Mouse (Mus musculus): ENCODE measurements at regions not wholly inside any gene's neighbourhood (a gene's known extent, or its start where the extent isn't known, plus 50 kb on each side); places are given as distances from the start of the nearest gene placed in this dataset.

DNA sequence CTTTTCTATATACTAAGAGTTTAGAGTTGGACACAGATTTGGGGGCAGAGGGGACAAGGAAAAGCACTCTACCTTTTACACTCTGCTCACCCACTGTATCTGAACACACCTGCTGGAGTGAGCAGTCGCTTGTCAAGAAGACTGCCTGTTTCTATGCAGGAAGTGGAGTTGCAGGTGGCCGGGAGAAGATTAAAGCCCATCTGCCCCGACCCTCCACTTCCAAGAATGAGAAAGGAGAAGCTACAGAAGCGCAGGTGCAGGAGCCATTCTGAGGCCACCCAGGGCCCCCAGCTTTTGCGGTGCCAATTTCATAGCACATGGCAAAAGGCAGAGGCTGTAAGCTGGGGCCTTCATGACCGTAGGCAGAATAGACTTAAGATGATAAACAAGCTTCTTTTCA is 108.4 kb upstream of the Atp6ap2 start:
- no peak overlapping the region for H3K4me2 ChIP-seq (ENCODE audit: low read depth, low read length)
- no peak overlapping the region for H3K9ac ChIP-seq (replicated peaks; ENCODE audit: low read depth, low read length)
- no peaks in the 10 kb centered on the region; the same call in 1 of the 2 replicates for H3K9me3 ChIP-seq (replicated peaks; ENCODE audit: control insufficient read depth, low read length)
- no peaks in the 10 kb centered on the region for H3K4me1 ChIP-seq (ENCODE audit: control insufficient read depth, insufficient read depth)
- DNase-seq (ENCODE audit: low spot score) (no peak), ATAC-seq (ENCODE audit: insufficient read depth, low read depth) (no peak)
- no peaks in the 10 kb centered on the region for H3K36me3 ChIP-seq (replicated peaks; ENCODE audit: control insufficient read depth, insufficient read depth, low read length)
- no peak for TF ChIP-seq EP300 (IDR thresholded peaks at IDR 0.05; ENCODE audit: low read depth)
- TF ChIP-seq CTCF (IDR thresholded peaks at IDR 0.05; ENCODE audit: low read depth): no peak
- 72% methylated on average over 6 of the region's 6 CpGs for WGBS
- no peak overlapping the region for H3K4me3 ChIP-seq (ENCODE audit: low read depth, low read length)
- H3K27ac ChIP-seq (ENCODE audit: low read depth): no peak overlapping the region
- no peaks in the 10 kb centered on the region for H3K27me3 ChIP-seq (ENCODE audit: control insufficient read depth, insufficient read depth, low read length)

DNA sequence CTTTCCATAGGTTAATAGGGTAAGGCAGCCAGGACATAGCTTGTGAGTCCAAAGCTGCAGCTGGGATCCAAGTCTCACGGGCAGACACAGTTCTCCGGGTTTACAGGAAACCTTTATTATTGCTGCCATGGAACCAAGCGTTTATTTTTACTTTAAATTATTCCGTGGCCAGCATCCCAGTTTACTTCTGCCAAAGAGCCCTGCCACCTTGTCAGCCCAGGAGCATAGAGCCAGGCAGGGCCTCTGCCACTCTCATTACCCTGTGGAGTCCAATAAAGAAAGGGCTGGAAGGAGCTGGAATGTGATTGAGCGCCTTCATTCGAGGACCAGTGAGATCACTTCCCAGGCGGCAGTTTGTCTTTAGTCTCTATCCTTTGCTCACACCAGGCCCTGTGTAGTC is 96.6 kb upstream of the Atp6ap2 start:
- TF ChIP-seq EP300 (IDR thresholded peaks at IDR 0.05; ENCODE audit: low read depth) (no peak), CTCF (IDR thresholded peaks at IDR 0.05; ENCODE audit: low read depth) (no peak)
- Histone ChIP-seq H3K9ac (replicated peaks; ENCODE audit: low read depth, low read length) (no peak overlapping the region), H3K4me2 (ENCODE audit: low read depth, low read length) (no peak overlapping the region), H3K36me3 (replicated peaks; ENCODE audit: control insufficient read depth, insufficient read depth, low read length) (no peaks in the 10 kb centered on the region), H3K27ac (ENCODE audit: low read depth) (no peak overlapping the region), H3K9me3 (replicated peaks; ENCODE audit: control insufficient read depth, low read length) (no peaks in the 10 kb centered on the region), H3K4me1 (ENCODE audit: control insufficient read depth, insufficient read depth) (no peaks in the 10 kb centered on the region), H3K27me3 (ENCODE audit: control insufficient read depth, insufficient read depth, low read length) (no peaks in the 10 kb centered on the region), H3K4me3 (ENCODE audit: low read depth, low read length) (no peak overlapping the region)
- DNase-seq (ENCODE audit: low spot score) (no peak), ATAC-seq (ENCODE audit: insufficient read depth, low read depth) (no peak)
- 71% methylated on average over 7 of the region's 7 CpGs for WGBS

DNA sequence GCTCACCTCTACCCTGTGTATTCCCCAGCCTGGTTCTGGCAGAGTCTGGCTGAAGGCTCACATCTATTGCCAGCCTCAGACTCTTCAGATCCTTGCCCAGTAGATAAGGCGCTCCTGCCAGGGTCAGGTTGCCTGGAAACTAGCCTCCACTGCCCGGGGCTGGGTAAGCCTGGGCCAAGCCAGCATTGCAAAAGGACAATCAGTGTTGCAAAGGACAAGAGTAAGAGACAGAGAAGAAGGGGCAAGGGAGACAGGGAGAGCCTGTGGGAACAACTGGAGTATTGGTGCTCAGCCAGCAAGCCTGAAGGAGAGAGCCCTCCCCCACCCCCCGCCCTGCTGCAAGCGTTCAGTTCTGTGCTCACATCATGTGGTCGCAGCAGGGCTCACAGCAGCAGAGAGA is 94.4 kb upstream of the Atp6ap2 start:
- Histone ChIP-seq H3K4me2 (ENCODE audit: low read depth, low read length) (no peak overlapping the region), H3K9me3 (replicated peaks; ENCODE audit: control insufficient read depth, low read length) (no peaks in the 10 kb centered on the region), H3K9ac (replicated peaks; ENCODE audit: low read depth, low read length) (no peak overlapping the region), H3K36me3 (replicated peaks; ENCODE audit: control insufficient read depth, insufficient read depth, low read length) (no peaks in the 10 kb centered on the region), H3K4me1 (ENCODE audit: control insufficient read depth, insufficient read depth) (no peaks in the 10 kb centered on the region), H3K27ac (ENCODE audit: low read depth) (no peak overlapping the region), H3K27me3 (ENCODE audit: control insufficient read depth, insufficient read depth, low read length) (no peaks in the 10 kb centered on the region), H3K4me3 (ENCODE audit: low read depth, low read length) (no peak overlapping the region)
- 50% methylated on average over 5 of the region's 5 CpGs for WGBS
- ATAC-seq (ENCODE audit: insufficient read depth, low read depth): no peak
- no peak for DNase-seq (ENCODE audit: low spot score)
- TF ChIP-seq CTCF (IDR thresholded peaks at IDR 0.05; ENCODE audit: low read depth) (no peak), EP300 (IDR thresholded peaks at IDR 0.05; ENCODE audit: low read depth) (no peak)

DNA sequence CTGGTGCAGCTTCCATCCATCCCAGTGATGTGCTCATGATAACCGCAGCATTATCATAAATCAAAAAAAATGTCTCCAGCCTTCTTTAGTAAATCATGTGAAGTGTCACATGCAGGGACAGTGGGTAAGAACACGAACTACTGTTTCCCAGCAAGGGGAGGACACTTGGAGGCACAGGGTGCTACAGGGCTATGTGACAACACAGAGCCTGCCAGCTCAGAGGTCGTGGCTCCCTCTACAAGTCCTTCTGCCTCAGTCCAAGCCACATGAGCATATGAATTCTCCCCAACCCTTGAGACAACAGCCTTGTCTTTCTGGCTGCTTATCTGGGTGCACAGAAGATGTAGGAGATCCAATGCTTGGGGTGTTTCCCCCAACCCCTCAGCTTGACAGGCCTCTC is 93.7 kb upstream of the Atp6ap2 start:
- H3K9ac ChIP-seq (replicated peaks; ENCODE audit: low read depth, low read length): no peak overlapping the region
- WGBS: 75% methylated on average over 3 of the region's 3 CpGs
- no peaks in the 10 kb centered on the region for H3K9me3 ChIP-seq (replicated peaks; ENCODE audit: control insufficient read depth, low read length)
- no peaks in the 10 kb centered on the region for H3K27me3 ChIP-seq (ENCODE audit: control insufficient read depth, insufficient read depth, low read length)
- no peak overlapping the region for H3K4me2 ChIP-seq (ENCODE audit: low read depth, low read length)
- DNase-seq (ENCODE audit: low spot score) (no peak), ATAC-seq (ENCODE audit: insufficient read depth, low read depth) (no peak)
- no peak overlapping the region for H3K27ac ChIP-seq (ENCODE audit: low read depth)
- H3K36me3 ChIP-seq (replicated peaks; ENCODE audit: control insufficient read depth, insufficient read depth, low read length): no peaks in the 10 kb centered on the region
- no peak overlapping the region for H3K4me3 ChIP-seq (ENCODE audit: low read depth, low read length)
- TF ChIP-seq CTCF (IDR thresholded peaks at IDR 0.05; ENCODE audit: low read depth) (no peak), EP300 (IDR thresholded peaks at IDR 0.05; ENCODE audit: low read depth) (no peak)
- H3K4me1 ChIP-seq (ENCODE audit: control insufficient read depth, insufficient read depth): no peaks in the 10 kb centered on the region

DNA sequence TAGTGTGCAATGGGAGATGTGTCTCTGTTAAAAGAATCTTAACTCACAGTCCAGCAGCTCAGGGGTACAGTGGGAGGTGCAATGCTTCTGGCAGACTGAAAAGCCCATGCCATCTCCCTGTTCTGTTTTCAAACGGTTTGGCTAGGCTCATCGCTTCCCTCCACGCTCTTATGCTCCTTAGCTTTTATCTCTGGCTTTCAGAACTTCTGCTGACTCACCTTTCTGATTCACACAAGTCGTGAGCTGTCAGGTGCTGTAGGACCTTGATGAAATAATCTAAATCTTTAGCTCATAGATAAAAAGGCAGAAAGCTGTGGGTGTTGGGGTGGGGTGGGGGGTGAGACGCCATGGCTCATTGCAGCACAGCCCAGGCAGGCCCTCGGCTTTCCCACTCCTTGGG is 93.1 kb upstream of the Atp6ap2 start:
- TF ChIP-seq CTCF (IDR thresholded peaks at IDR 0.05; ENCODE audit: low read depth): no peak
- TF ChIP-seq EP300 (IDR thresholded peaks at IDR 0.05; ENCODE audit: low read depth): no peak
- no peak for DNase-seq (ENCODE audit: low spot score)
- Histone ChIP-seq H3K9me3 (replicated peaks; ENCODE audit: control insufficient read depth, low read length) (no peaks in the 10 kb centered on the region), H3K4me3 (ENCODE audit: low read depth, low read length) (no peak overlapping the region), H3K4me1 (ENCODE audit: control insufficient read depth, insufficient read depth) (no peaks in the 10 kb centered on the region), H3K4me2 (ENCODE audit: low read depth, low read length) (no peak overlapping the region), H3K27me3 (ENCODE audit: control insufficient read depth, insufficient read depth, low read length) (no peaks in the 10 kb centered on the region), H3K36me3 (replicated peaks; ENCODE audit: control insufficient read depth, insufficient read depth, low read length) (no peaks in the 10 kb centered on the region), H3K9ac (replicated peaks; ENCODE audit: low read depth, low read length) (no peak overlapping the region), H3K27ac (ENCODE audit: low read depth) (no peak overlapping the region)
- ATAC-seq (ENCODE audit: insufficient read depth, low read depth): no peak
- WGBS: 67% methylated on average over 6 of the region's 6 CpGs

DNA sequence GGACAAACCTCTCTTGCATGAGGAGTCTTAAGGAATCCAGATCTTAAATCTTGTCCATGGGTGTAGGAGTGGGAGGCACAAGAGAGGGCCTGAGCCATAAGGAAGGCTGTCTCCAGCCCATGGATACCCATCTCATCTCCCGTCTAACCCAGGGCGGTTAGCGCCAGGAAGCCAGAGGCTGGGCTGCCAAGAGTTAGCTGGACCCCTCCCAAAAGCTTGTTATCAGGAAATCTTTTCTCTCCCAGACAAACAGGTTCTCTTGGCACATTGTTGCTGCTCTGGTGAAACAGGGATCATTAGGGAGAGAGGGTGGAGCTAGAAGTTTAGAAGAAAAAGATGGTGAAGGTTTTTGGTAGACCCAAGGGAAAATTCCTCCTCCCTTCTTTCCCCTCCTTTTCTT is 87.0 kb upstream of the Atp6ap2 start:
- H3K4me3 ChIP-seq (ENCODE audit: low read depth, low read length): no peak overlapping the region
- ATAC-seq (ENCODE audit: insufficient read depth, low read depth) (no peak), DNase-seq (ENCODE audit: low spot score) (no peak)
- H3K9me3 ChIP-seq (replicated peaks; ENCODE audit: control insufficient read depth, low read length): no peaks in the 10 kb centered on the region
- H3K4me1 ChIP-seq (ENCODE audit: control insufficient read depth, insufficient read depth): no peaks in the 10 kb centered on the region
- H3K4me2 ChIP-seq (ENCODE audit: low read depth, low read length): no peak overlapping the region
- H3K27me3 ChIP-seq (ENCODE audit: control insufficient read depth, insufficient read depth, low read length): no peaks in the 10 kb centered on the region
- WGBS: 66% methylated on average over 3 of the region's 3 CpGs
- no peak overlapping the region for H3K9ac ChIP-seq (replicated peaks; ENCODE audit: low read depth, low read length)
- no peaks in the 10 kb centered on the region for H3K36me3 ChIP-seq (replicated peaks; ENCODE audit: control insufficient read depth, insufficient read depth, low read length)
- no peak for TF ChIP-seq EP300 (IDR thresholded peaks at IDR 0.05; ENCODE audit: low read depth)
- TF ChIP-seq CTCF (IDR thresholded peaks at IDR 0.05; ENCODE audit: low read depth): no peak
- no peak overlapping the region for H3K27ac ChIP-seq (ENCODE audit: low read depth)
